Mouse (Mus musculus) heart, embryonic 12.5 days (tissue): ENCODE results near the gene Hmgb4. TPM values are rescaled to one million over a fixed set of nuclear protein-coding genes. Genes with fewer than 3 reads are reported as not detected.

Source experiments
- ATAC-seq: fragments of 200-750 bp; cut with Nextera tagmentation; 2 replicates; pipeline ENCODE4 v1.8.0; 2017; ENCODE audit warnings: moderate TSS enrichment, moderate library complexity; ENCODE audit not compliant: insufficient number of reproducible peaks, low FRiP score
- H3K27ac ChIP-seq: fragments of 300-500 bp; sonication (generic); 2 replicates; pipeline ENCODE4 v1.5.1; 2016; ENCODE audit warnings: mild to moderate bottlenecking, moderate library complexity; ENCODE audit not compliant: poor library complexity, severe bottlenecking
- H3K27me3 ChIP-seq: fragments of 300-500 bp; sonication (generic); replicated peaks from 2 replicates; pipeline ENCODE4 v1.6.1; 2016; ENCODE audit warnings: mild to moderate bottlenecking, moderate library complexity
- H3K36me3 ChIP-seq: fragments of 300-500 bp; sonication (generic); 2 replicates; pipeline ENCODE4 v1.6.1; 2016; ENCODE audit warnings: mild to moderate bottlenecking, moderate library complexity
- H3K4me1 ChIP-seq: fragments of 300-500 bp; sonication (generic); replicated peaks from 2 replicates; pipeline ENCODE4 v1.6.1; 2016; ENCODE audit warnings: mild to moderate bottlenecking
- H3K4me2 ChIP-seq: fragments of 300-500 bp; sonication (generic); 2 replicates; pipeline ENCODE4 v1.6.1; 2016; ENCODE audit warnings: mild to moderate bottlenecking, moderate library complexity
- H3K4me3 ChIP-seq: fragments of 300-500 bp; sonication (generic); 2 replicates; pipeline ENCODE4 v1.5.1; 2016; ENCODE audit warnings: mild to moderate bottlenecking
- H3K9ac ChIP-seq: fragments of 300-500 bp; sonication (generic); 2 replicates; pipeline ENCODE4 v1.6.1; 2016; ENCODE audit warnings: mild to moderate bottlenecking, moderate library complexity
- H3K9me3 ChIP-seq: fragments of 300-500 bp; sonication (generic); replicated peaks from 2 replicates; pipeline ENCODE4 v1.6.1; 2016; ENCODE audit warnings: mild to moderate bottlenecking, moderate library complexity
- WGBS: fragments of 180-500 bp; shearing (Covaris S2); methylation state at CpG from one replicate; pipeline ENCODE4 v1.1.7; 2016; 5-methylcytosine and 5-hydroxymethylcytosine counted together
- polyA plus RNA-seq: library from polyadenylated mRNA; unstranded; fragments of >200 nt; fragmentation: Nextera tagmentation; extraction: Ambion mirVana; gene quantifications from 2 replicates; pipeline ENCODE4 v1.2.1, GENCODE M21; 2016

Hmgb4 gene
- polyA plus RNA-seq, 1 experiment from 2014 or later, result not detected

GRCm38 (mm10) chr4:128269261-128269875 is 8.6 kb upstream of the Hmgb4 start:
- WGBS, result 74% methylated on average over 9 of the region's 9 CpGs
- Histone ChIP-seq H3K9ac (no peak overlapping the region), H3K4me1 (0 out of 2 replicates have a peak, but pooled peaks cover 6% of the 10 kb centered on the region), H3K27me3 (0 out of 2 replicates have a peak, but pooled peaks cover 3% of the 10 kb centered on the region), H3K4me3 (no peak overlapping the region), H3K27ac (no peak overlapping the region), H3K4me2 (no peak overlapping the region), H3K36me3 (no peaks in the 10 kb centered on the region), H3K9me3 (peaks cover 14% of the 10 kb centered on the region)
- ATAC-seq, result no peak; the same call in 1 of the 2 replicates

GRCm38 (mm10) chr4:128265341-128265740 is 4.6 kb upstream of the Hmgb4 start:
- ATAC-seq, result no peak
- Histone ChIP-seq H3K4me1 (no peaks in the 10 kb centered on the region), H3K4me2 (no peak overlapping the region), H3K27ac (no peak overlapping the region), H3K36me3 (no peaks in the 10 kb centered on the region), H3K9me3 (peaks cover 14% of the 10 kb centered on the region), H3K9ac (no peak overlapping the region), H3K4me3 (no peak overlapping the region), H3K27me3 (no peaks in the 10 kb centered on the region)
- 71% methylated on average over 3 of the region's 3 CpGs for WGBS

- no peak overlapping the region for H3K4me3 ChIP-seq
- ATAC-seq, result no peak
- no peak overlapping the region for H3K9ac ChIP-seq
- no peak overlapping the region for H3K4me2 ChIP-seq
- no peak overlapping the region for H3K27ac ChIP-seq
- H3K9me3 ChIP-seq, result peaks cover 14% of the 10 kb centered on the region
- H3K27me3 ChIP-seq, result no peaks in the 10 kb centered on the region
- 80% methylated on average over 5 of the region's 5 CpGs for WGBS
- H3K36me3 ChIP-seq, result no peaks in the 10 kb centered on the region
- no peaks in the 10 kb centered on the region for H3K4me1 ChIP-seq
These were observed 3.7 kb upstream of the Hmgb4 start for GRCm38 (mm10) chr4:128264491-128264890.

GRCm38 (mm10) chr4:128259211-128259610 is 1.5 kb downstream of the Hmgb4 start:
- no peak for ATAC-seq
- Histone ChIP-seq H3K27me3 (no peaks in the 10 kb centered on the region), H3K4me2 (no peak overlapping the region), H3K27ac (no peak overlapping the region), H3K9ac (no peak overlapping the region), H3K4me3 (no peak overlapping the region), H3K4me1 (no peaks in the 10 kb centered on the region), H3K9me3 (no peaks in the 10 kb centered on the region), H3K36me3 (no peaks in the 10 kb centered on the region)
- 75% methylated on average over 5 of the region's 5 CpGs for WGBS

GRCm38 (mm10) chr4:128248676-128249075 is 12.1 kb downstream of the Hmgb4 start:
- no peak for ATAC-seq

GRCm38 (mm10) chr4:128245201-128245600 is 15.6 kb downstream of the Hmgb4 start:
- Histone ChIP-seq H3K36me3 (no peaks in the 10 kb centered on the region), H3K4me1 (no peaks in the 10 kb centered on the region), H3K9me3 (no peaks in the 10 kb centered on the region), H3K4me2 (no peak overlapping the region), H3K9ac (no peak overlapping the region), H3K27me3 (no peaks in the 10 kb centered on the region), H3K4me3 (no peak overlapping the region), H3K27ac (no peak overlapping the region)
- 7% methylated on average over 2 of the region's 2 CpGs for WGBS
- ATAC-seq, result no peak

More at GRCm38 (mm10) chr4:128248676-128249075, 12.1 kb downstream of the Hmgb4 start:
- H3K27me3 ChIP-seq, result no peaks in the 10 kb centered on the region
- no peak overlapping the region for H3K4me2 ChIP-seq
- H3K9ac ChIP-seq, result no peak overlapping the region
- H3K27ac ChIP-seq, result no peak overlapping the region
- H3K36me3 ChIP-seq, result no peaks in the 10 kb centered on the region
- H3K4me3 ChIP-seq, result no peak overlapping the region
- H3K4me1 ChIP-seq, result no peaks in the 10 kb centered on the region
- WGBS, result 10% methylated on average over 5 of the region's 5 CpGs
- no peaks in the 10 kb centered on the region for H3K9me3 ChIP-seq

- no peaks in the 10 kb centered on the region for H3K4me1 ChIP-seq
- no peak for ATAC-seq
- H3K4me2 ChIP-seq, result no peak overlapping the region
- no peaks in the 10 kb centered on the region for H3K27me3 ChIP-seq
- 67% methylated on average over 2 of the region's 2 CpGs for WGBS
- no peak overlapping the region for H3K9ac ChIP-seq
- H3K9me3 ChIP-seq, result no peaks in the 10 kb centered on the region
- H3K36me3 ChIP-seq, result no peaks in the 10 kb centered on the region
- no peak overlapping the region for H3K27ac ChIP-seq
- H3K4me3 ChIP-seq, result no peak overlapping the region
These were observed 18.9 kb downstream of the Hmgb4 start for GRCm38 (mm10) chr4:128241854-128242356.

- Histone ChIP-seq H3K4me1 (no peaks in the 10 kb centered on the region), H3K9me3 (no peaks in the 10 kb centered on the region), H3K36me3 (no peaks in the 10 kb centered on the region), H3K27ac (no peak overlapping the region), H3K4me2 (no peak overlapping the region), H3K4me3 (no peak overlapping the region), H3K9ac (no peak overlapping the region), H3K27me3 (no peaks in the 10 kb centered on the region)
- WGBS, result 48% methylated on average over 19 of the region's 19 CpGs
- no peak for ATAC-seq
These were observed 19.5 kb downstream of the Hmgb4 start for GRCm38 (mm10) chr4:128241075-128241853.

- ATAC-seq, result no peak
- no peaks in the 10 kb centered on the region for H3K4me1 ChIP-seq
- no peak overlapping the region for H3K9ac ChIP-seq
- no peaks in the 10 kb centered on the region; the same call in 1 of the 2 replicates for H3K9me3 ChIP-seq
- 53% methylated on average over 1 of the region's 1 CpGs for WGBS
- H3K4me3 ChIP-seq, result no peak overlapping the region
- H3K4me2 ChIP-seq, result no peak overlapping the region
- no peaks in the 10 kb centered on the region for H3K27me3 ChIP-seq
- no peak overlapping the region for H3K27ac ChIP-seq
- H3K36me3 ChIP-seq, result no peaks in the 10 kb centered on the region
These were observed 21.6 kb downstream of the Hmgb4 start for GRCm38 (mm10) chr4:128239113-128239512.

GRCm38 (mm10) chr4:128233458-128233857 is 27.3 kb downstream of the Hmgb4 start:
- Histone ChIP-seq H3K4me3 (no peak overlapping the region), H3K9ac (no peak overlapping the region), H3K27me3 (0 out of 2 replicates have a peak, but pooled peaks cover 7% of the 10 kb centered on the region), H3K4me1 (no peaks in the 10 kb centered on the region), H3K4me2 (no peak overlapping the region), H3K36me3 (no peaks in the 10 kb centered on the region), H3K9me3 (no peaks in the 10 kb centered on the region; the same call in 1 of the 2 replicates), H3K27ac (no peak overlapping the region)
- ATAC-seq, result no peak
- WGBS, result 82% methylated on average over 13 of the region's 13 CpGs
